Mouse (Mus musculus): ENCODE measurements at regions not wholly inside any gene's neighbourhood (a gene's known extent, or its start where the extent isn't known, plus 50 kb on each side); places are given as distances from the start of the nearest gene placed in this dataset.

DNA sequence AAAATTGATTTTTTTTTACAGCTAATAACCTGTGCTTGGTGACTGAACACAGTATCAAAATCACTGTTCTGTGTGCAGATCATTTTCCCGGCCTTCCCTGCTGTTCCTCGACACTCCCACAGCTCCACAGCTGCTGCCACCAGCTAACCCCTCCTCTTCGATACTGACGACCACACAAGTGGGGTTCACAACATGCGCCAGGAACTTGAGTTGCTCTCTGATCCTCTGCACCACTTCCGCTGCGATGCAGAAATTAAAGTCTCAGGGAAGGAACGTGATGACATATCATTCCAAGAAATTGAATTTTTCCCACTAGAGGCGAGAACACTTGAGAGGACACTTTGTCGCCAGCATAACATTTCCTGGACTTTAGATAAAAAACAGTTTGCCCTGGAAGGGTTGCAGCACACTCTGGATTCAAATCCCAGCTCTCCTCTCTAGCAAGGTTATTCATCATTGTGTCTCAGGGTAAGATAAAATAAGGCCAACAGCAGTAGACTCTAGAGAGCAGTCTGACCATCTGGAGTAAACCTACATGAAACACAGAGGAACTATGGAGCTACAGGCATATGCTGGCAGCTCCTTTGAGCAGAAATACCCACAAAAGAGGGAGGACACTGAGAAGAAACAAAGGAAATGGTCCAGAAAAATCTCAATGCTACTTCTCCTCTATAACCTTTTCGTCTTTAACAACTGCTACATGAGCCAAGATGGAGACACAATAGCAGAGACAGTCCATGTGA, 308.4 kb upstream of the Map3k7 start:
- H3K9ac ChIP-seq (replicated peaks) = no peak overlapping the region
- DNase-seq (no peak), ATAC-seq (no peak)
- H3K4me1 ChIP-seq (ENCODE audit: insufficient read depth) = no peaks in the 10 kb centered on the region
- no peak overlapping the region for H3K27ac ChIP-seq (ENCODE audit: low read depth)
- no peaks in the 10 kb centered on the region for H3K36me3 ChIP-seq (replicated peaks; ENCODE audit: insufficient read depth, low read length)
- H3K9me3 ChIP-seq (ENCODE audit: low read length) = no peaks in the 10 kb centered on the region
- no peak for TF ChIP-seq CTCF (IDR thresholded peaks at IDR 0.05; ENCODE audit: low read depth)
- no peak for TF ChIP-seq EP300 (IDR thresholded peaks at IDR 0.05; ENCODE audit: low read depth)
- no peaks in the 10 kb centered on the region for H3K27me3 ChIP-seq (ENCODE audit: insufficient read depth, low read length)
- WGBS (ENCODE audit: insufficient replicate concordance) = 73% methylated on average over 11 of the region's 11 CpGs
- H3K4me3 ChIP-seq (ENCODE audit: low read depth, low read length) = no peak overlapping the region
- H3K4me2 ChIP-seq (ENCODE audit: low read depth, low read length) = no peak overlapping the region

DNA sequence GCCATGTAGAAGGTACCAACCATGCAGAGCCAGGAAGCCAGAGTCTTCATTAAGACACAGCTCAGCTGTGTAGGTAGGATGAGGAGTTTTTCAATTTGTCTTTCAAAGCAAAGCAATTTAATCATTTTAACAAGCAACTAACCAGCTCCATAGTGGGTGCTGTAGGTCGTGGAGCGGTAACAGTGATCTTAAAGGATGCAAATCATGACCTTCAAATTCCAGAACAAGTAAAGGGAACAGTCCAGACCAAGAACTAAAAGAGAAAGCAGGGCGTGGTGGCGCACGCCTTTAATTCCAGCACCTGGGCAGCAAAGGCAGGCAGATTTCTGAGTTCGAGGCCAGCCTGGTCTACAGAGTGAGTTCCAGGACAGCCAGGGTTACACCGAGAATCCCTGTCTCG, 307.8 kb upstream of the Map3k7 start:
- H3K27ac ChIP-seq (ENCODE audit: low read depth) = no peak overlapping the region
- DNase-seq = no peak
- H3K4me3 ChIP-seq (ENCODE audit: low read depth, low read length) = no peak overlapping the region

DNA sequence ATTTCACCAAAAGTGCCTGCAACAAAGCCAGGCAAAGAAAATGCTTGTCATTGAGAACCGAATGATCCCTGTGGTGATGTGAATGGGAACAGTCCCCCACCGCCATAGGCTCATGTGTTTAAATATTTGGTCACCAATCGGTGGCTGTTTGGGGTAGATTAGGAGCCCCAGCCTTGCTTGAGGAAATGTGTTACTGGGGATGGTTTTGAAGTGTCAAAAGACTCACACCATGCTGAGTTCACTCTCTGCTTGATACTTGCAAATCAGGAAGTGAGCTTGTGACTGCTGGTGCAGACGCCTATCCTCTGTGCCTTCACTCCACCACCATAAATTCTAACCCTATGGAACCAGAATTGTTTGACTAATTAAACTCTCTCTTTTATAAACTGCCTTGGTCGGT, 305.1 kb upstream of the Map3k7 start:
- Histone ChIP-seq H3K4me2 (ENCODE audit: low read depth, low read length) (no peak overlapping the region), H3K4me1 (ENCODE audit: insufficient read depth) (no peaks in the 10 kb centered on the region), H3K9me3 (ENCODE audit: low read length) (no peaks in the 10 kb centered on the region), H3K9ac (replicated peaks) (no peak overlapping the region), H3K27ac (ENCODE audit: low read depth) (no peak overlapping the region), H3K27me3 (ENCODE audit: insufficient read depth, low read length) (no peaks in the 10 kb centered on the region), H3K4me3 (ENCODE audit: low read depth, low read length) (no peak overlapping the region), H3K36me3 (replicated peaks; ENCODE audit: insufficient read depth, low read length) (no peaks in the 10 kb centered on the region)
- 41% methylated on average over 5 of the region's 5 CpGs for WGBS (ENCODE audit: insufficient replicate concordance)
- ATAC-seq (no peak), DNase-seq (no peak)
- TF ChIP-seq EP300 (IDR thresholded peaks at IDR 0.05; ENCODE audit: low read depth) (no peak), CTCF (IDR thresholded peaks at IDR 0.05; ENCODE audit: low read depth) (no peak)

More for the DNA sequence above, 307.8 kb upstream of the Map3k7 start:
- H3K36me3 ChIP-seq (replicated peaks; ENCODE audit: insufficient read depth, low read length) = no peaks in the 10 kb centered on the region
- H3K27me3 ChIP-seq (ENCODE audit: insufficient read depth, low read length) = no peaks in the 10 kb centered on the region
- TF ChIP-seq EP300 (IDR thresholded peaks at IDR 0.05; ENCODE audit: low read depth) (no peak), CTCF (IDR thresholded peaks at IDR 0.05; ENCODE audit: low read depth) (no peak)
- WGBS (ENCODE audit: insufficient replicate concordance) = 85% methylated on average over 8 of the region's 8 CpGs
- no peak overlapping the region for H3K9ac ChIP-seq (replicated peaks)
- H3K4me1 ChIP-seq (ENCODE audit: insufficient read depth) = no peaks in the 10 kb centered on the region
- no peaks in the 10 kb centered on the region for H3K9me3 ChIP-seq (ENCODE audit: low read length)
- no peak for ATAC-seq
- no peak overlapping the region for H3K4me2 ChIP-seq (ENCODE audit: low read depth, low read length)

DNA sequence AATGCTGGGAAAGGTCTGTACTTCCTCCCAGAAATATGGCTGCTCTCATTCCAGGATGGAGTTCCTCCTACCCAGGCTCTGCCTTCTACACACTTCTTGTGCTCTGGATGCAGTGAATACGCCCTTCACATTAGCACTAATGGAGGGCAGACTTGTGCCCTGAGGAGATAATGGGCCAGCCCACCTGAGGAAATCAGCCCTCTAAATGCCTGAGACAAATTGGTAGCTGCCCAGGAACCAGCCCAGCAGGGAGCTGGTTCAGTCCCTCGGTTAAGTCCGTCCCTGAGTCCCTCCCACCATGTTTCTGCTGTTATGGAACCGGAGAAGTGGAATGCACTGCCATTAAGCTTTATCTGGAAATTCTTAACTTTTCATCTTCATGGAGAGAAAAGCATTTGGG, 303.0 kb upstream of the Map3k7 start:
- no peak for DNase-seq
- H3K27me3 ChIP-seq (ENCODE audit: insufficient read depth, low read length) = no peaks in the 10 kb centered on the region
- no peak overlapping the region for H3K9ac ChIP-seq (replicated peaks)
- H3K4me1 ChIP-seq (ENCODE audit: insufficient read depth) = no peaks in the 10 kb centered on the region
- TF ChIP-seq CTCF (IDR thresholded peaks at IDR 0.05; ENCODE audit: low read depth) = no peak
- 50% methylated on average over 4 of the region's 4 CpGs for WGBS (ENCODE audit: insufficient replicate concordance)
- ATAC-seq = no peak
- H3K4me2 ChIP-seq (ENCODE audit: low read depth, low read length) = no peak overlapping the region
- no peak overlapping the region for H3K27ac ChIP-seq (ENCODE audit: low read depth)
- H3K9me3 ChIP-seq (ENCODE audit: low read length) = no peaks in the 10 kb centered on the region
- no peak overlapping the region for H3K4me3 ChIP-seq (ENCODE audit: low read depth, low read length)
- no peaks in the 10 kb centered on the region for H3K36me3 ChIP-seq (replicated peaks; ENCODE audit: insufficient read depth, low read length)

DNA sequence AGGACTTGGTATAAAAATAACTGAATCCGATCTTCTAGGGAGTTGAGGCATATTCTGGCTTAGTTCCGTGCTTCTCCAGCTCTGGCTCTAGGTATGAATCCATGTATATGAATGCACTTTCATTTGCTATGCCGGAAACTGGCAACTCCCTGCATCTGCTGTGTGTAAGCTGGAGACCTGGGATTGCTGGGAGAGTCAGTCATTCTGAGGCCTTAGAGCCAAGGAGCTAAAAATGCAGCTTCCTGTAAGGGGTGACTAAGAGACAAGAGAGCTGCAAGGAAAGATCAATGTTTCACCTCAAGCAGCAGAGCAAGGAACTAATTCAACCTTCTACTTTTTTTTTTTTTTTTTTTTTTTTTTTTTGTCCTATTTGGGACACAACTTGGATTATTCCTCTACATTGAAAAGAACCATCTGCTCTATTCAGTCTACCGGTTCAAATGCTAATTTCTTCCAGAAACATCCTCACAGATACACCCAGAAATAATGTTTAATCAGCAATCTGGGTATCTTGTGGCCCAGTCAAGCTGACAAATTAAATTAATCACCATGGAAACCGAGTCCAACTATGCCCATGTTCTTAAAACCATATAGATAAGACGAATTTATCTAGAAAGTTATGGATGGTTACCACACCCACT, 292.2 kb upstream of the Map3k7 start:
- Histone ChIP-seq H3K27me3 (ENCODE audit: insufficient read depth, low read length) (no peaks in the 10 kb centered on the region), H3K4me3 (ENCODE audit: low read depth, low read length) (no peak overlapping the region), H3K9ac (replicated peaks) (no peak overlapping the region), H3K9me3 (ENCODE audit: low read length) (no peaks in the 10 kb centered on the region), H3K36me3 (replicated peaks; ENCODE audit: insufficient read depth, low read length) (no peaks in the 10 kb centered on the region), H3K4me1 (ENCODE audit: insufficient read depth) (no peaks in the 10 kb centered on the region), H3K4me2 (ENCODE audit: low read depth, low read length) (no peak overlapping the region), H3K27ac (ENCODE audit: low read depth) (no peak overlapping the region)
- 63% methylated on average over 6 of the region's 6 CpGs for WGBS (ENCODE audit: insufficient replicate concordance)
- ATAC-seq (no peak), DNase-seq (no peak)
- TF ChIP-seq EP300 (IDR thresholded peaks at IDR 0.05; ENCODE audit: low read depth) (no peak), CTCF (IDR thresholded peaks at IDR 0.05; ENCODE audit: low read depth) (no peak)

DNA sequence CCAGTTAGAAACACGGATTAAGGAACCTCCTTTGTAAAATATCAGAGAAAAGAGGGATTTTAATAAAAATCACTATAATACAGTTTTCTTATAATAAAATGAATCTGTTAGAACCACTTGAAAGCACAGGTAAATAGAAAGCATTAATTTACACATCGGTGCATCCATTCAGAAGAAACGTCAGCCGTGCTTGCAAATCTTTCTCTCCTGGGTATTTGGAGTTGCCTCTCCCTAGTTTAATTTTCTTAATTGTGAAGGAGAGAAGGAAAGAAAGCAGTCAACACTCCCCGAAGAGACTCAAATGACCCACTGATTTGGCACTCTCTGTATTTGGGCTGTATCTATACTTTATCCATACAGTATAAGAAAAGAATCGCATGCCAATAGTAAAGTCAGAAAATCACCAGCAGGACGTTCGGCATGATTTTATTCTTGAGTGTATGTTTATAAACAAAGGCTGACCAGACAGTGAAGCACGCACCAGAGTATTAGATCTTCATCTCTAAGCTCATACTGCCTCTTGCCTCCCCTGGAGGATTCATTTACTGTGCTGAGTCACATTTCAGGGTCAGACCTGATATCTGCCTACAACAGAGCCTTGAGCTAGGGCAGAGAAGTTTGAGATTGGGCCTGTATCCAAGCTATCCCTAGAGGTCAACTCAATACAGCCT, 291.6 kb upstream of the Map3k7 start:
- DNase-seq (no peak), ATAC-seq (no peak)
- TF ChIP-seq CTCF (IDR thresholded peaks at IDR 0.05; ENCODE audit: low read depth) (no peak), EP300 (IDR thresholded peaks at IDR 0.05; ENCODE audit: low read depth) (no peak)
- Histone ChIP-seq H3K36me3 (replicated peaks; ENCODE audit: insufficient read depth, low read length) (no peaks in the 10 kb centered on the region), H3K27ac (ENCODE audit: low read depth) (no peak overlapping the region), H3K27me3 (ENCODE audit: insufficient read depth, low read length) (no peaks in the 10 kb centered on the region), H3K4me2 (ENCODE audit: low read depth, low read length) (no peak overlapping the region), H3K4me3 (ENCODE audit: low read depth, low read length) (no peak overlapping the region), H3K9ac (replicated peaks) (no peak overlapping the region), H3K4me1 (ENCODE audit: insufficient read depth) (no peaks in the 10 kb centered on the region), H3K9me3 (ENCODE audit: low read length) (no peaks in the 10 kb centered on the region)
- WGBS (ENCODE audit: insufficient replicate concordance) = 80% methylated on average over 9 of the region's 9 CpGs

Measured in liver, postnatal 0 days (tissue).